Mouse (Mus musculus): Measurements from ENCODE around the gene Nop9. TPM values are rescaled to one million over a fixed set of nuclear protein-coding genes. Genes with fewer than 3 reads are reported as not detected.

The Nop9 gene
- polyA plus RNA-seq, 1 experiment, result 9.1 TPM

- no peak within 1 kb of the TSS for H3K4me3 ChIP-seq (ENCODE audit: insufficient read depth, low read length)
- TF ChIP-seq POLR2A (IDR thresholded peaks at IDR 0.05; ENCODE audit: extremely low read depth, insufficient read depth, low read length), result no peak
- TF ChIP-seq CTCF (IDR thresholded peaks at IDR 0.05; ENCODE audit: extremely low read depth, insufficient read depth, low read length), result no peak
- no peak within 1 kb of the TSS for H3K27ac ChIP-seq (ENCODE audit: insufficient read depth, low read length)
- H3K4me1 ChIP-seq (ENCODE audit: control insufficient read depth, insufficient read depth, low read length), result no peaks in the 10 kb centered on the region
Observed at GRCm38 (mm10) chr14:55713729-55714122, 31.8 kb upstream of the Nop9 start, which contains the start of gene Tgm1. TSS of gene Tgm1 (minus strand) at chr14:55713926.

- no peak overlapping the region for H3K27ac ChIP-seq (ENCODE audit: insufficient read depth, low read length)
- no peaks in the 10 kb centered on the region for H3K4me1 ChIP-seq (ENCODE audit: control insufficient read depth, insufficient read depth, low read length)
- H3K4me3 ChIP-seq (ENCODE audit: insufficient read depth, low read length), result no peak overlapping the region
- TF ChIP-seq CTCF (IDR thresholded peaks at IDR 0.05; ENCODE audit: extremely low read depth, insufficient read depth, low read length), result no peak
- TF ChIP-seq POLR2A (IDR thresholded peaks at IDR 0.05; ENCODE audit: extremely low read depth, insufficient read depth, low read length), result no peak
Observed at GRCm38 (mm10) chr14:55714893-55715292, 30.6 kb upstream of the Nop9 start.

GRCm38 (mm10) chr14:55716271-55716670, 29.2 kb upstream of the Nop9 start:
- no peak overlapping the region for H3K4me3 ChIP-seq (ENCODE audit: insufficient read depth, low read length)
- H3K4me1 ChIP-seq (ENCODE audit: control insufficient read depth, insufficient read depth, low read length), result no peaks in the 10 kb centered on the region
- H3K27ac ChIP-seq (ENCODE audit: insufficient read depth, low read length), result no peak overlapping the region
- TF ChIP-seq CTCF (IDR thresholded peaks at IDR 0.05; ENCODE audit: extremely low read depth, insufficient read depth, low read length), result no peak
- no peak for TF ChIP-seq POLR2A (IDR thresholded peaks at IDR 0.05; ENCODE audit: extremely low read depth, insufficient read depth, low read length)

- no peak for TF ChIP-seq CTCF (IDR thresholded peaks at IDR 0.05; ENCODE audit: extremely low read depth, insufficient read depth, low read length)
- no peak for TF ChIP-seq POLR2A (IDR thresholded peaks at IDR 0.05; ENCODE audit: extremely low read depth, insufficient read depth, low read length)
- H3K27ac ChIP-seq (ENCODE audit: insufficient read depth, low read length), result no peak overlapping the region
- no peak overlapping the region for H3K4me3 ChIP-seq (ENCODE audit: insufficient read depth, low read length)
- no peaks in the 10 kb centered on the region for H3K4me1 ChIP-seq (ENCODE audit: control insufficient read depth, insufficient read depth, low read length)
Observed at GRCm38 (mm10) chr14:55716884-55717283, 28.6 kb upstream of the Nop9 start.

- H3K27ac ChIP-seq (ENCODE audit: insufficient read depth, low read length), result no peak overlapping the region
- no peaks in the 10 kb centered on the region for H3K4me1 ChIP-seq (ENCODE audit: control insufficient read depth, insufficient read depth, low read length)
- H3K4me3 ChIP-seq (ENCODE audit: insufficient read depth, low read length), result no peak overlapping the region
- TF ChIP-seq POLR2A (IDR thresholded peaks at IDR 0.05; ENCODE audit: extremely low read depth, insufficient read depth, low read length) (no peak), CTCF (IDR thresholded peaks at IDR 0.05; ENCODE audit: extremely low read depth, insufficient read depth, low read length) (no peak)
Observed at GRCm38 (mm10) chr14:55719737-55720136, 25.8 kb upstream of the Nop9 start.

GRCm38 (mm10) chr14:55720666-55721065, 24.8 kb upstream of the Nop9 start:
- TF ChIP-seq POLR2A (IDR thresholded peaks at IDR 0.05; ENCODE audit: extremely low read depth, insufficient read depth, low read length), result no peak
- TF ChIP-seq CTCF (IDR thresholded peaks at IDR 0.05; ENCODE audit: extremely low read depth, insufficient read depth, low read length), result no peak
- H3K27ac ChIP-seq (ENCODE audit: insufficient read depth, low read length), result no peak overlapping the region
- no peaks in the 10 kb centered on the region for H3K4me1 ChIP-seq (ENCODE audit: control insufficient read depth, insufficient read depth, low read length)
- H3K4me3 ChIP-seq (ENCODE audit: insufficient read depth, low read length), result no peak overlapping the region

GRCm38 (mm10) chr14:55721076-55721475, 24.4 kb upstream of the Nop9 start:
- Histone ChIP-seq H3K4me3 (ENCODE audit: insufficient read depth, low read length) (peak overlapping the region; percentile 62; the same call in 1 of the 2 replicates), H3K4me1 (ENCODE audit: control insufficient read depth, insufficient read depth, low read length) (no peaks in the 10 kb centered on the region), H3K27ac (ENCODE audit: insufficient read depth, low read length) (no peak overlapping the region)
- TF ChIP-seq CTCF (IDR thresholded peaks at IDR 0.05; ENCODE audit: extremely low read depth, insufficient read depth, low read length), result no peak
- TF ChIP-seq POLR2A (IDR thresholded peaks at IDR 0.05; ENCODE audit: extremely low read depth, insufficient read depth, low read length), result no peak

GRCm38 (mm10) chr14:55721700-55722437, 23.6 kb upstream of the Nop9 start, which contains the start of gene Rabggta:
TSS of gene Rabggta (minus strand) at chr14:55722263.
- H3K4me1 ChIP-seq (ENCODE audit: control insufficient read depth, insufficient read depth, low read length), result no peaks in the 10 kb centered on the region
- H3K4me3 ChIP-seq (ENCODE audit: insufficient read depth, low read length), result peak within 1 kb of the TSS; percentile 62
- TF ChIP-seq POLR2A (IDR thresholded peaks at IDR 0.05; ENCODE audit: extremely low read depth, insufficient read depth, low read length) (peak; percentile 46; the same call in 1 of the 2 replicates), CTCF (IDR thresholded peaks at IDR 0.05; ENCODE audit: extremely low read depth, insufficient read depth, low read length) (peak; percentile 81)
- no peak within 1 kb of the TSS for H3K27ac ChIP-seq (ENCODE audit: insufficient read depth, low read length)

GRCm38 (mm10) chr14:55722438-55722945, 23.0 kb upstream of the Nop9 start:
- TF ChIP-seq CTCF (IDR thresholded peaks at IDR 0.05; ENCODE audit: extremely low read depth, insufficient read depth, low read length) (no peak), POLR2A (IDR thresholded peaks at IDR 0.05; ENCODE audit: extremely low read depth, insufficient read depth, low read length) (no peak)
- Histone ChIP-seq H3K4me3 (ENCODE audit: insufficient read depth, low read length) (peak overlapping the region; percentile 62), H3K4me1 (ENCODE audit: control insufficient read depth, insufficient read depth, low read length) (no peaks in the 10 kb centered on the region), H3K27ac (ENCODE audit: insufficient read depth, low read length) (no peak overlapping the region)

GRCm38 (mm10) chr14:55723433-55723832, 22.1 kb upstream of the Nop9 start:
- TF ChIP-seq CTCF (IDR thresholded peaks at IDR 0.05; ENCODE audit: extremely low read depth, insufficient read depth, low read length) (no peak), POLR2A (IDR thresholded peaks at IDR 0.05; ENCODE audit: extremely low read depth, insufficient read depth, low read length) (no peak)
- Histone ChIP-seq H3K27ac (ENCODE audit: insufficient read depth, low read length) (no peak overlapping the region), H3K4me1 (ENCODE audit: control insufficient read depth, insufficient read depth, low read length) (no peaks in the 10 kb centered on the region), H3K4me3 (ENCODE audit: insufficient read depth, low read length) (no peak overlapping the region)

All from cortical plate, adult 2 months (tissue).